Mouse (Mus musculus): ENCODE data around the gene Hivep3.

DNA sequence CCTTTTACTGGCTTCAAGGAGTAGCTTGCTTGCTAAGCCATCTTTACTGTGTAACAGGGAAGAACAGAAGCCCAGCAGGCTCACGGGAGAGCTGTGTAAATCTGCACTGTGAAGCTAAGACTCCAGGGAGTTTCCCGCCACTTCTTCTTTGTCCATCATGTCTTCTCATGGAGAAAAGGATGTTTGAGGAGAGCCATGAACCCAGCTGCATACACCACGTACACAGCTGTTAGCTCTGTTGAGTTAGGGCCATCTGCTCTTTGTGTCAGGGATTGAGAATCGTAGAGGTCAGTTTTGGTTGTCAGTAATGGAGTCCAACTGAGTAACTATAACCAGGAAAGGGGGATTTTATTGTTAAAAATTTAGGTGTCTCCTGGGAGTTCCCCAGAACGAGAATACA lies 26.3 kb upstream of the Hivep3 start:
- TF ChIP-seq TCF12 (IDR thresholded peaks at IDR 0.05; ENCODE audit: insufficient read depth, poor library complexity, severe bottlenecking): no peak
- no peak for TF ChIP-seq POLR2A (IDR thresholded peaks at IDR 0.05; ENCODE audit: insufficient read length, low read depth)
- TF ChIP-seq MAX (IDR thresholded peaks at IDR 0.05; ENCODE audit: low read depth): no peak

Measured in myocyte (in vitro differentiated cells).